Mouse (Mus musculus) testis, adult 2 months (tissue): ENCODE results near the gene Aff1.

Experiments used
- CTCF ChIP-seq: fragments of 200-500 bp; IDR thresholded peaks from 2 replicates; pipeline ENCODE4 v1.5.1; 2012; ENCODE audit warnings: low read depth, mild to moderate bottlenecking, inconsistent platforms, low read length, moderate library complexity; ENCODE audit not compliant: control insufficient read depth, insufficient read depth, insufficient replicate concordance
- POLR2A ChIP-seq: fragments of 200-500 bp; IDR thresholded peaks from 2 replicates; pipeline ENCODE4 v1.6.1; 2012; ENCODE audit warnings: low read depth, mild to moderate bottlenecking, inconsistent platforms, low read length, moderate library complexity; ENCODE audit not compliant: control insufficient read depth

GRCm38 (mm10) chr5:103736553-103737207, 44.5 kb downstream of the Aff1 start:
- TF ChIP-seq POLR2A (no peak), CTCF (no peak)
